Mouse (Mus musculus): ENCODE measurements around the gene Bcl6b. TPM values are rescaled to one million over a fixed set of nuclear protein-coding genes. Genes with fewer than 3 reads are reported as not detected.

The Bcl6b gene
- polyA plus RNA-seq, 1 experiment = 1.9 TPM

DNA sequence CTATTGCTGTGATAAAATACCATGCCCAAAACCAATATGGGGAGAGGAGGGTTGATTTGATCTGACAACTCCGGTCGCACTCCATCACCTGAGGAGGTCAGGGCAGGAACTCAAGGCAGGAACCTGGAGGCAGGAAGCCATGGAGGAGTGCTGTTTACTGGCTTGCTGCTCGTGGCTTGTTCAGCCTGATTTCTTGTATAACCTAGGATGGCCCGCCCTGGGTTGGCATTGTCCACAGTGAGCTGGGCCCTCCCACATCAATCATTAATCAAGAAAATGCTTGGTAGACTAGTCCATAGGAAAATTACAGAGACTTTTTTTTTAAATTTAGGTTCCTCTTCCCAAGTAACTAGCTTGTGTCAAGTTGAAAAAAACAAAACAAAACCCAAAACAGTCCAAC, 55.1 kb downstream of the Bcl6b start:
- Histone ChIP-seq H3K27ac (ENCODE audit: control insufficient read depth, insufficient read depth, low read depth, low read length) (no peak overlapping the region), H3K36me3 (ENCODE audit: control insufficient read depth, insufficient read depth, low read length) (no peaks in the 10 kb centered on the region), H3K27me3 (ENCODE audit: control insufficient read depth, insufficient read depth, low read length) (no peaks in the 10 kb centered on the region), H3K4me1 (ENCODE audit: control insufficient read depth, insufficient read depth, low read length) (peaks cover 6% of the 10 kb centered on the region), H3K4me3 (ENCODE audit: control insufficient read depth, low read depth, low read length) (no peak overlapping the region)
- TF ChIP-seq CTCF (IDR thresholded peaks at IDR 0.05; ENCODE audit: control insufficient read depth, insufficient read depth, insufficient replicate concordance, low read depth, low read length) (no peak), POLR2A (IDR thresholded peaks at IDR 0.05; ENCODE audit: control insufficient read depth, low read depth, low read length) (no peak)

Other genes starting within 250 kb of the Bcl6b start
- 120 and 137 TPM in 2 replicates for gene Ctdnep1, start 248.6 kb downstream of the Bcl6b start, polyA plus RNA-seq (2012; rRNA removed)
- 225 and 226 TPM in 2 replicates for gene Elp5, start 247.3 kb downstream of the Bcl6b start, polyA plus RNA-seq (2012; rRNA removed)
- 659 and 826 TPM in 2 replicates for gene Gabarap, start 238.7 kb downstream of the Bcl6b start, polyA plus RNA-seq (2012; rRNA removed)
- 19.0 and 21.2 TPM in 2 replicates for gene Phf23, start 234.0 kb downstream of the Bcl6b start, polyA plus RNA-seq (2012; rRNA removed)
- gene Dvl2, start 229.2 kb downstream of the Bcl6b start, polyA plus RNA-seq (2012; rRNA removed) = 15.2 and 16.4 TPM in 2 replicates
- gene Acadvl, start 214.4 kb downstream of the Bcl6b start, polyA plus RNA-seq (2012; rRNA removed) = 20.6 and 20.9 TPM in 2 replicates
- gene Dlg4, start 212.9 kb downstream of the Bcl6b start, polyA plus RNA-seq (2012; rRNA removed) = 5.6 and 6.5 TPM in 2 replicates
- 1.00 and 1.4 TPM in 2 replicates for gene Asgr1, start 175.7 kb downstream of the Bcl6b start, polyA plus RNA-seq (2012; rRNA removed)
- gene Asgr2, start 137.2 kb downstream of the Bcl6b start, polyA plus RNA-seq (2012; rRNA removed) = 0.18 and 0.58 TPM in 2 replicates
- gene Mgl2, start 99.5 kb downstream of the Bcl6b start, polyA plus RNA-seq (2012; rRNA removed) = 0.91 and 1.4 TPM in 2 replicates
- gene Clec10a, start 73.6 kb downstream of the Bcl6b start, polyA plus RNA-seq (2012; rRNA removed) = 1.7 and 2.0 TPM in 2 replicates
- 2.3 and 3.0 TPM in 2 replicates for gene Slc16a11, start 17.0 kb downstream of the Bcl6b start, polyA plus RNA-seq (2012; rRNA removed)
- gene Slc16a13, start 8.7 kb downstream of the Bcl6b start, polyA plus RNA-seq (2012; rRNA removed) = 2.2 and 3.3 TPM in 2 replicates
- 26.6 and 27.7 TPM in 2 replicates for gene 0610010K14Rik, start 8.1 kb upstream of the Bcl6b start, polyA plus RNA-seq (2012; rRNA removed)
- 3.4 and 3.7 TPM in 2 replicates for gene Gm21988, start 10.0 kb upstream of the Bcl6b start, polyA plus RNA-seq (2012; rRNA removed)
- gene Rnasek, start 10.0 kb upstream of the Bcl6b start, polyA plus RNA-seq (2012; rRNA removed) = 112 and 119 TPM in 2 replicates
- 4.2 and 4.8 TPM in 2 replicates for gene Alox12, start 25.6 kb upstream of the Bcl6b start, polyA plus RNA-seq (2012; rRNA removed)
- 0.12 TPM in 1 of 2 replicates, not detected in the other for gene Alox12e, start 92.8 kb upstream of the Bcl6b start, polyA plus RNA-seq (2012; rRNA removed)
- 0.52 and 1.3 TPM in 2 replicates for gene Alox15, start 122.2 kb upstream of the Bcl6b start, polyA plus RNA-seq (2012; rRNA removed)
- gene Pelp1, start 180.2 kb upstream of the Bcl6b start, polyA plus RNA-seq (2012; rRNA removed) = 36.7 and 38.4 TPM in 2 replicates
- 8.9 and 10.6 TPM in 2 replicates for gene Arrb2, start 202.8 kb upstream of the Bcl6b start, polyA plus RNA-seq (2012; rRNA removed)
- gene Med11, start 222.1 kb upstream of the Bcl6b start, polyA plus RNA-seq (2012; rRNA removed) = 8.3 and 10.2 TPM in 2 replicates
- 186 and 201 TPM in 2 replicates for gene Zmynd15, start 229.6 kb upstream of the Bcl6b start, polyA plus RNA-seq (2012; rRNA removed)
- 3.2 and 3.9 TPM in 2 replicates for gene Cxcl16, start 230.2 kb upstream of the Bcl6b start, polyA plus RNA-seq (2012; rRNA removed)

Data from testis, adult 2 months (tissue).